Mouse (Mus musculus): Measurements from ENCODE around the gene Mrgprh. TPM values are rescaled to one million over a fixed set of nuclear protein-coding genes. Genes with fewer than 3 reads are reported as not detected.

Mrgprh gene
- polyA plus RNA-seq, 1 experiment: not detected

GRCm38 (mm10) chr17:12845862-12846261 lies 30.0 kb upstream of the Mrgprh start:
- Histone ChIP-seq H3K4me1 (ENCODE audit: control insufficient read depth, insufficient read depth, low read length) (no peaks in the 10 kb centered on the region), H3K27ac (ENCODE audit: insufficient read depth, low read depth, low read length) (no peak overlapping the region), H3K4me3 (ENCODE audit: insufficient read depth, low read length) (no peak overlapping the region)
- TF ChIP-seq CTCF (IDR thresholded peaks at IDR 0.05; ENCODE audit: low read depth, low read length) (no peak), POLR2A (IDR thresholded peaks at IDR 0.05; ENCODE audit: borderline replicate concordance, low read depth, low read length) (no peak)

GRCm38 (mm10) chr17:12846474-12846873 lies 29.4 kb upstream of the Mrgprh start:
- Histone ChIP-seq H3K27ac (ENCODE audit: insufficient read depth, low read depth, low read length) (no peak overlapping the region), H3K4me1 (ENCODE audit: control insufficient read depth, insufficient read depth, low read length) (no peaks in the 10 kb centered on the region), H3K4me3 (ENCODE audit: insufficient read depth, low read length) (no peak overlapping the region)
- TF ChIP-seq POLR2A (IDR thresholded peaks at IDR 0.05; ENCODE audit: borderline replicate concordance, low read depth, low read length) (no peak), CTCF (IDR thresholded peaks at IDR 0.05; ENCODE audit: low read depth, low read length) (no peak)

GRCm38 (mm10) chr17:12847736-12848135 lies 28.1 kb upstream of the Mrgprh start:
- Histone ChIP-seq H3K4me1 (ENCODE audit: control insufficient read depth, insufficient read depth, low read length) (no peaks in the 10 kb centered on the region), H3K4me3 (ENCODE audit: insufficient read depth, low read length) (no peak overlapping the region), H3K27ac (ENCODE audit: insufficient read depth, low read depth, low read length) (no peak overlapping the region)
- TF ChIP-seq POLR2A (IDR thresholded peaks at IDR 0.05; ENCODE audit: borderline replicate concordance, low read depth, low read length) (no peak), CTCF (IDR thresholded peaks at IDR 0.05; ENCODE audit: low read depth, low read length) (no peak)

- peaks cover 8% of the 10 kb centered on the region for H3K4me1 ChIP-seq (ENCODE audit: control insufficient read depth, insufficient read depth, low read length)
- no peak for TF ChIP-seq POLR2A (IDR thresholded peaks at IDR 0.05; ENCODE audit: borderline replicate concordance, low read depth, low read length)
- TF ChIP-seq CTCF (IDR thresholded peaks at IDR 0.05; ENCODE audit: low read depth, low read length): no peak
- no peak overlapping the region for H3K4me3 ChIP-seq (ENCODE audit: insufficient read depth, low read length)
- H3K27ac ChIP-seq (ENCODE audit: insufficient read depth, low read depth, low read length): no peak overlapping the region
Measured at GRCm38 (mm10) chr17:12849778-12850382, 26.0 kb upstream of the Mrgprh start.

- Histone ChIP-seq H3K4me1 (ENCODE audit: control insufficient read depth, insufficient read depth, low read length) (peaks cover 8% of the 10 kb centered on the region), H3K4me3 (ENCODE audit: insufficient read depth, low read length) (no peak overlapping the region), H3K27ac (ENCODE audit: insufficient read depth, low read depth, low read length) (no peak overlapping the region)
- TF ChIP-seq POLR2A (IDR thresholded peaks at IDR 0.05; ENCODE audit: borderline replicate concordance, low read depth, low read length) (no peak), CTCF (IDR thresholded peaks at IDR 0.05; ENCODE audit: low read depth, low read length) (no peak)
Measured at GRCm38 (mm10) chr17:12851689-12852088, 24.1 kb upstream of the Mrgprh start.

- Histone ChIP-seq H3K4me3 (ENCODE audit: insufficient read depth, low read length) (no peak overlapping the region), H3K27ac (ENCODE audit: insufficient read depth, low read depth, low read length) (no peak overlapping the region), H3K4me1 (ENCODE audit: control insufficient read depth, insufficient read depth, low read length) (peaks cover 11% of the 10 kb centered on the region)
- TF ChIP-seq CTCF (IDR thresholded peaks at IDR 0.05; ENCODE audit: low read depth, low read length) (no peak), POLR2A (IDR thresholded peaks at IDR 0.05; ENCODE audit: borderline replicate concordance, low read depth, low read length) (no peak)
Measured at GRCm38 (mm10) chr17:12853821-12854220, 22.0 kb upstream of the Mrgprh start.

- H3K27ac ChIP-seq (ENCODE audit: insufficient read depth, low read depth, low read length): no peak overlapping the region
- TF ChIP-seq CTCF (IDR thresholded peaks at IDR 0.05; ENCODE audit: low read depth, low read length) (no peak), POLR2A (IDR thresholded peaks at IDR 0.05; ENCODE audit: borderline replicate concordance, low read depth, low read length) (no peak)
- peaks cover 11% of the 10 kb centered on the region for H3K4me1 ChIP-seq (ENCODE audit: control insufficient read depth, insufficient read depth, low read length)
- no peak overlapping the region for H3K4me3 ChIP-seq (ENCODE audit: insufficient read depth, low read length)
Measured at GRCm38 (mm10) chr17:12854386-12854785, 21.4 kb upstream of the Mrgprh start.

- TF ChIP-seq POLR2A (IDR thresholded peaks at IDR 0.05; ENCODE audit: borderline replicate concordance, low read depth, low read length) (no peak), CTCF (IDR thresholded peaks at IDR 0.05; ENCODE audit: low read depth, low read length) (no peak)
- Histone ChIP-seq H3K4me3 (ENCODE audit: insufficient read depth, low read length) (no peak overlapping the region), H3K27ac (ENCODE audit: insufficient read depth, low read depth, low read length) (peak overlapping the region; percentile 46; the same call in 1 of the 2 replicates), H3K4me1 (ENCODE audit: control insufficient read depth, insufficient read depth, low read length) (peaks cover 11% of the 10 kb centered on the region)
Measured at GRCm38 (mm10) chr17:12857395-12857794, 18.4 kb upstream of the Mrgprh start.

GRCm38 (mm10) chr17:12858072-12858471 lies 17.8 kb upstream of the Mrgprh start:
- Histone ChIP-seq H3K27ac (ENCODE audit: insufficient read depth, low read depth, low read length) (0 out of 2 replicates have a peak overlapping the region, but pooled peaks have one; percentile 17), H3K4me1 (ENCODE audit: control insufficient read depth, insufficient read depth, low read length) (peaks cover 11% of the 10 kb centered on the region), H3K4me3 (ENCODE audit: insufficient read depth, low read length) (no peak overlapping the region)
- TF ChIP-seq CTCF (IDR thresholded peaks at IDR 0.05; ENCODE audit: low read depth, low read length) (peak; percentile 40; the same call in 1 of the 2 replicates), POLR2A (IDR thresholded peaks at IDR 0.05; ENCODE audit: borderline replicate concordance, low read depth, low read length) (no peak)

GRCm38 (mm10) chr17:12859006-12859520 lies 16.8 kb upstream of the Mrgprh start:
- no peak for TF ChIP-seq CTCF (IDR thresholded peaks at IDR 0.05; ENCODE audit: low read depth, low read length)
- TF ChIP-seq POLR2A (IDR thresholded peaks at IDR 0.05; ENCODE audit: borderline replicate concordance, low read depth, low read length): no peak
- H3K4me3 ChIP-seq (ENCODE audit: insufficient read depth, low read length): no peak overlapping the region
- no peak overlapping the region for H3K27ac ChIP-seq (ENCODE audit: insufficient read depth, low read depth, low read length)
- H3K4me1 ChIP-seq (ENCODE audit: control insufficient read depth, insufficient read depth, low read length): peaks cover 6% of the 10 kb centered on the region

Data from bone marrow macrophage, adult 2 months (primary cell).